Mouse (Mus musculus): Measurements from ENCODE around the gene Prr5.

Gene Prr5

GRCm38 (mm10) chr15:84657384-84658064 is 11.9 kb upstream of the Prr5 start:
- DNase-seq (ENCODE audit: low spot score) = no peak

GRCm38 (mm10) chr15:84658655-84659054 is 10.8 kb upstream of the Prr5 start:
- no peak for DNase-seq (ENCODE audit: low spot score)

GRCm38 (mm10) chr15:84659856-84660255 is 9.6 kb upstream of the Prr5 start:
- DNase-seq (ENCODE audit: low spot score) = no peak

- DNase-seq (ENCODE audit: low spot score) = no peak
These were observed 8.1 kb upstream of the Prr5 start for GRCm38 (mm10) chr15:84661274-84661673.

- peak; percentile 85 for DNase-seq (ENCODE audit: low spot score)
These were observed 6.3 kb upstream of the Prr5 start for GRCm38 (mm10) chr15:84662952-84663684.

- no peak for DNase-seq (ENCODE audit: low spot score)
These were observed 5.7 kb upstream of the Prr5 start for GRCm38 (mm10) chr15:84663685-84664060.

- DNase-seq (ENCODE audit: low spot score) = no peak
These were observed 4.6 kb upstream of the Prr5 start for GRCm38 (mm10) chr15:84664542-84665460.

- DNase-seq (ENCODE audit: low spot score) = no peak
These were observed 3.8 kb upstream of the Prr5 start for GRCm38 (mm10) chr15:84665662-84666061.

- no peak for DNase-seq (ENCODE audit: low spot score)
These were observed 3.4 kb upstream of the Prr5 start for GRCm38 (mm10) chr15:84666065-84666464.

GRCm38 (mm10) chr15:84667601-84668000 is 1.8 kb upstream of the Prr5 start:
- no peak for DNase-seq (ENCODE audit: low spot score)

- no peak for DNase-seq (ENCODE audit: low spot score)
These were observed 594 bp downstream of the Prr5 start for GRCm38 (mm10) chr15:84669771-84670656.

GRCm38 (mm10) chr15:84670657-84671055 is 1.2 kb downstream of the Prr5 start:
- no peak for DNase-seq (ENCODE audit: low spot score)

- peak; percentile 73 for DNase-seq (ENCODE audit: low spot score)
These were observed 2.2 kb downstream of the Prr5 start for GRCm38 (mm10) chr15:84671401-84672307.

GRCm38 (mm10) chr15:84672308-84672615 is 2.8 kb downstream of the Prr5 start:
- no peak for DNase-seq (ENCODE audit: low spot score)

- peak; percentile 88 for DNase-seq (ENCODE audit: low spot score)
These were observed 3.2 kb downstream of the Prr5 start for GRCm38 (mm10) chr15:84672616-84673015.

- no peak for DNase-seq (ENCODE audit: low spot score)
These were observed 5.1 kb downstream of the Prr5 start for GRCm38 (mm10) chr15:84674329-84675067.

- DNase-seq (ENCODE audit: low spot score) = peak; percentile 83
These were observed 5.9 kb downstream of the Prr5 start for GRCm38 (mm10) chr15:84675317-84675716.

GRCm38 (mm10) chr15:84677943-84678342 is 8.5 kb downstream of the Prr5 start:
- DNase-seq (ENCODE audit: low spot score) = no peak

- no peak for DNase-seq (ENCODE audit: low spot score)
These were observed 9.7 kb downstream of the Prr5 start for GRCm38 (mm10) chr15:84679090-84679489.

GRCm38 (mm10) chr15:84679794-84680193 is 10.4 kb downstream of the Prr5 start:
- DNase-seq (ENCODE audit: low spot score) = peak; percentile 70

All from yolk sac, embryonic 10.5 days (tissue).